Comparison of ENCODE assay signal across 16 mouse cellular contexts in the genomic region with DNA sequence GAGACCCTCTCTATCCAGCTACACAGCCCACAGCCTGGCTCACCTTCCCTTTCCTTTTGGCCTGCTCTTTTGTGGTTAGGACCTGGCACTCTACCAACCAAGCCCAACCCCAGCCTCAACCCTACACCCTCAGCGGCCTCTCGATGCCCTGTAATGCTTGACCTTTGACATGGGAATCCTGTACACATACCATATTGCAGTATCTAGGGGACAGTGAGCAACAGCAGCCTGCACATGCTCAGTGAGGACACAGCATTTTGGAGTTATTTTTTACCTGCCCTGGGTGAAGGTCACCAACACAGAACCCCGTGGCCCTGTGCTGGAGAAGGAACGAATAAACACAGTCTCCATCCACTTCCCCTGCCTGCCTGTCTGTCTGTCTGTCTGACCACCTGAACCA. TPM values are rescaled to one million over a fixed set of nuclear protein-coding genes. Genes with fewer than 3 reads are reported as not detected.
DNase-seq lines count a peak whose midpoint lies in the region; ATAC-seq and TF ChIP-seq lines count a peak whose summit lies in the region.
"Had no signal": no experiment of that assay in that cellular context is flagged by ENCODE, and none has a peak within 500 bp of the region (broad histone marks: within the 10 kb centered on the region; RNA-seq: fewer than 3 reads in every experiment).

No protein-coding gene starts in this region.

- no peak for TF ChIP-seq POLR2A in kidney, adult 2 months (IDR thresholded peaks at IDR 0.05; ENCODE audit: low read depth, low read length)

- peaks cover 49% of the 10 kb centered on the region for H3K4me1 ChIP-seq in kidney, adult 2 months (ENCODE audit: control insufficient read depth, insufficient read depth, low read length)
- H3K4me1 ChIP-seq in liver, postnatal 0 days (ENCODE audit: insufficient read depth), result peaks cover 21% of the 10 kb centered on the region
- H3K4me1 ChIP-seq in hindbrain, embryonic 13.5 days (replicated peaks), result peaks cover 27% of the 10 kb centered on the region

- 0 out of 2 replicates have a peak, but pooled peaks have one; percentile 27 for TF ChIP-seq EP300 in liver, postnatal 0 days (IDR thresholded peaks at IDR 0.05; ENCODE audit: low read depth)

- WGBS in kidney, adult 2 months, result 15% methylated on average over 4 of the region's 4 CpGs
- 43% methylated on average over 4 of the region's 4 CpGs for WGBS in liver, postnatal 0 days (ENCODE audit: insufficient replicate concordance)
- WGBS in hindbrain, embryonic 13.5 days, result 88% methylated on average over 4 of the region's 4 CpGs

- ATAC-seq in common myeloid progenitor, adult 5-6 weeks (replicated peaks; ENCODE audit: low read depth, poor library complexity, severe bottlenecking), result peak; percentile 19; the same call in 1 of the 2 replicates
- ATAC-seq in liver, postnatal 0 days, result peak; percentile 95
- ATAC-seq in hindbrain, embryonic 13.5 days (ENCODE audit: low FRiP score), result no peak
- ATAC-seq: forebrain, embryonic 13.5 days had no signal

- H3K4me2 ChIP-seq in liver, postnatal 0 days (ENCODE audit: low read depth, low read length), result no peak overlapping the region
- H3K4me2 ChIP-seq in hindbrain, embryonic 13.5 days, result no peak overlapping the region
- H3K4me2 ChIP-seq: forebrain, embryonic 13.5 days; kidney, embryonic 15.5 days had no signal

- no peaks in the 10 kb centered on the region for H3K27me3 ChIP-seq in kidney, adult 2 months (replicated peaks; ENCODE audit: control insufficient read depth, insufficient read depth, low read length)
- no peaks in the 10 kb centered on the region for H3K27me3 ChIP-seq in liver, postnatal 0 days (ENCODE audit: insufficient read depth, low read length)
- H3K27me3 ChIP-seq in hindbrain, embryonic 13.5 days, result no peaks in the 10 kb centered on the region
- H3K27me3 ChIP-seq: forebrain, embryonic 13.5 days; kidney, embryonic 15.5 days had no signal

- H3K9ac ChIP-seq in liver, postnatal 0 days (replicated peaks), result no peak overlapping the region
- H3K9ac ChIP-seq in hindbrain, embryonic 13.5 days, result no peak overlapping the region
- H3K9ac ChIP-seq: forebrain, embryonic 13.5 days; kidney, embryonic 15.5 days had no signal

- H3K9me3 ChIP-seq in liver, postnatal 0 days (ENCODE audit: low read length), result no peaks in the 10 kb centered on the region
- no peaks in the 10 kb centered on the region for H3K9me3 ChIP-seq in hindbrain, embryonic 13.5 days
- H3K9me3 ChIP-seq: forebrain, embryonic 13.5 days; G1E; kidney, embryonic 15.5 days had no signal

- no peak overlapping the region for H3K4me3 ChIP-seq in kidney, adult 2 months (ENCODE audit: insufficient read depth, low read depth, low read length)
- H3K4me3 ChIP-seq in liver, postnatal 0 days (ENCODE audit: low read depth, low read length), result no peak overlapping the region
- H3K4me3 ChIP-seq in hindbrain, embryonic 13.5 days, result no peak overlapping the region
- H3K4me3 ChIP-seq: forebrain, embryonic 13.5 days; kidney, embryonic 15.5 days had no signal

- peak overlapping the region; percentile 72 for H3K27ac ChIP-seq in kidney, adult 2 months (ENCODE audit: insufficient read depth, low read depth, low read length)
- peak overlapping the region; percentile 82 for H3K27ac ChIP-seq in liver, postnatal 0 days (ENCODE audit: low read depth)
- no peak overlapping the region for H3K27ac ChIP-seq in hindbrain, embryonic 13.5 days
- H3K27ac ChIP-seq: forebrain, embryonic 13.5 days; kidney, embryonic 15.5 days had no signal

- H3K36me3 ChIP-seq in kidney, adult 2 months (ENCODE audit: control insufficient read depth, insufficient read depth, low read length), result no peaks in the 10 kb centered on the region
- H3K36me3 ChIP-seq in liver, postnatal 0 days (replicated peaks; ENCODE audit: insufficient read depth, low read length), result peaks cover 63% of the 10 kb centered on the region
- H3K36me3 ChIP-seq in hindbrain, embryonic 13.5 days, result no peaks in the 10 kb centered on the region
- H3K36me3 ChIP-seq: G1E had no signal

- no peak for TF ChIP-seq CTCF in kidney, adult 2 months (conservative IDR thresholded peaks at IDR 0.05; ENCODE audit: insufficient read depth, insufficient read length, low read depth, low read length)
- TF ChIP-seq CTCF in liver, postnatal 0 days (IDR thresholded peaks at IDR 0.05; ENCODE audit: low read depth), result no peak

- DNase-seq in kidney, adult 2 months, result peak; percentile 50
- DNase-seq in kidney, postnatal 10 days, result no peak
- DNase-seq in 416B (ENCODE audit: low read depth), result peak; percentile 52
- no peak for DNase-seq in liver, postnatal 0 days
- no peak for DNase-seq in layer of hippocampus, postnatal 25 days (ENCODE audit: extremely low spot score in 1 of 2, low spot score in 1 of 2)
- DNase-seq: cerebellum, adult 9-11 months; heart, postnatal 4 days; layer of hippocampus, adult 9-11 months; midbrain, embryonic 14.5 days; right cerebral cortex, adult 18-20 months; thymus, postnatal 4 days had no signal

RNA-seq across cellular contexts. Expression of gene Cd82, which starts 27.4 kb away (rescaled TPM):
- 200 and 223 TPM in 2 replicates for polyA plus RNA-seq in kidney, adult 2 months (2012; rRNA removed)
- total RNA-seq in common myeloid progenitor, adult 5-6 weeks (2017), result 42.9 and 43.7 TPM in 2 replicates
- 81.0 and 87.7 TPM in 2 replicates for polyA plus RNA-seq in liver, postnatal 0 days (2015; fragmentation: Nextera tagmentation; extraction: Ambion mirVana)
- total RNA-seq in layer of hippocampus, postnatal 25 days (2021), result 10 to 100 TPM; 22.0 to 23.8 TPM
- 19.8 and 23.7 TPM in 2 replicates for polyA plus RNA-seq in hindbrain, embryonic 13.5 days (2015; fragmentation: Nextera tagmentation; extraction: Ambion mirVana)

Comparison
In these comparisons a context has a peak if more than half of its experiments do, and no peak if none do; other contexts are left out.
1. DNase-seq: peak in kidney, adult 2 months (single experiment) and 416B (single experiment); none in kidney, postnatal 10 days (single experiment), liver, postnatal 0 days (single experiment) and layer of hippocampus, postnatal 25 days (0 of 2).